In the genomic region with DNA sequence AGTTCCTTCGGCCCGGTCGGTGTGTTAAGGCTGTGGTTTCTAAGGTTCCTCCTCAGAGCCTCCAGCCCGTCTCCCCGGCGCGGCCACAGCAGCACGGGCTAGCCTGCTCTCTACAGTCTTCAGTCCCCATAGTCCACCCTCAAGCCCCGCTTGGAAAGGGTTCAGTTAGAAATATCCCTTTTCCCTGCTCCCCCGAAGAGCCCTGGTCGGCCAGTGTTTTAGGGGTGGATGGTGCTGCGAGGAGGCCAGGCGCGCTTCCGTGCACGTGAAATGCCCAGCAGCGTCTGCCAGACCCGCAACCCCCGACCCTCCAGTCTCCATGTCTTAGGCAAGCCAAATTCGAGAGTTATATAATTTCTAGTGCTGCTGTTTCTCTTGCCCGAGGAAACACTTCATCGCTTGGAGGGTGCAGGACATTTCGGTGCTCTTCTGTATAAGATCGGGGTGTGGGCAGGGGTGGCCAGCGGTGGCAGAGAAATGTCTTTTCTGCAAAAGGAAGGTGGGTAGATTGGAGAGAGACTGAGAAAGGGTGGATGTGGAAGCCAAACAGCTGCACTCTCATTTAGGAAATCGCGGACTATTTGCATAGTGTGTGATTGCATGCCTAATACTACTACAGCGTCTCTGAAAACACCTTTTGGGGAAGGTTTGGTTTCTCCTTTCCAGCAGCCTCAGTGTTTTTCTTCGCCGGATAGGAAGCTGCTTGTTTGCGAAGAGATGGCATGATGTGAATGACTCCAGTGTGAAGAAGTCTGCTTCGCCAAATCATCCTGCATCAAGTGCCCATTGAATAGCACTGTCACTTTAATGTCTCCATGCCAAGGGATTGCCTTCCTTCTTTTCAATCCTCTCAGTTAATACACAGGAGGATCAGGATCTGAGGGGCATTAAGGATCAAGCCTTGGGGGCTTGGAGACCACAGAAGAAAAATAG, we compare ENCODE assay signal across 8 mouse cellular contexts. TPM values are rescaled to one million over a fixed set of nuclear protein-coding genes. Genes with fewer than 3 reads are reported as not detected.
DNase-seq lines count a peak whose midpoint lies in the region; ATAC-seq and TF ChIP-seq lines count a peak whose summit lies in the region.

Gene Dlg2 (plus strand): TSS at position 360 of the 933 bp plus-strand sequence.

- H3K36me3 ChIP-seq in lung, embryonic 14.5 days (ENCODE audit: insufficient read depth): no peaks in the 10 kb centered on the region
- no peaks in the 10 kb centered on the region for H3K36me3 ChIP-seq in forebrain, embryonic 16.5 days (ENCODE audit: control insufficient read depth, insufficient read depth)
- H3K36me3 ChIP-seq in macrophage (ENCODE audit: inconsistent target): no peaks in the 10 kb centered on the region; the same call in 1 of the 2 replicates
- no peaks in the 10 kb centered on the region for H3K36me3 ChIP-seq in stomach, embryonic 16.5 days (ENCODE audit: control insufficient read depth, insufficient read depth, low read length)

- DNase-seq in lung, embryonic 14.5 days: peak; percentile 6
- DNase-seq in lung, postnatal 4 days: no peak
- DNase-seq in adrenal gland, postnatal 36 days: no peak
- DNase-seq in layer of hippocampus, postnatal 10 days (ENCODE audit: low spot score in 2 of 2): peak in 1 of 2 experiments; percentile 41
- DNase-seq in thymus, adult 18-20 months: no peak

- no peak for ATAC-seq in lung, embryonic 14.5 days (ENCODE audit: insufficient read depth)
- ATAC-seq in forebrain, embryonic 16.5 days: 0 out of 2 replicates have a peak, but pooled peaks have one; percentile 1
- ATAC-seq in stomach, embryonic 16.5 days (ENCODE audit: insufficient read depth, low FRiP score): no peak; the same call in 1 of the 2 replicates

- H3K27me3 ChIP-seq in lung, embryonic 14.5 days (ENCODE audit: insufficient read depth, low read length): peaks cover 5% of the 10 kb centered on the region; the same call in 1 of the 2 replicates
- H3K27me3 ChIP-seq in forebrain, embryonic 16.5 days (replicated peaks; ENCODE audit: control insufficient read depth, insufficient read depth, low read length): no peaks in the 10 kb centered on the region
- H3K27me3 ChIP-seq in stomach, embryonic 16.5 days (ENCODE audit: control insufficient read depth, insufficient read depth, low read length): peaks cover 3% of the 10 kb centered on the region

- H3K9me3 ChIP-seq in lung, embryonic 14.5 days (ENCODE audit: low read depth, low read length): no peaks in the 10 kb centered on the region
- no peaks in the 10 kb centered on the region for H3K9me3 ChIP-seq in forebrain, embryonic 16.5 days (ENCODE audit: control insufficient read depth, low read length)
- H3K9me3 ChIP-seq in stomach, embryonic 16.5 days (replicated peaks; ENCODE audit: control insufficient read depth, low read length): no peaks in the 10 kb centered on the region

- peak within 1 kb of the TSS; percentile 67 for H3K9ac ChIP-seq in lung, embryonic 14.5 days
- peak within 1 kb of the TSS; percentile 85 for H3K9ac ChIP-seq in forebrain, embryonic 16.5 days (replicated peaks; ENCODE audit: low read depth, low read length)
- peak within 1 kb of the TSS; percentile 81 for H3K9ac ChIP-seq in stomach, embryonic 16.5 days (ENCODE audit: low read length)

- H3K4me1 ChIP-seq in lung, embryonic 14.5 days (ENCODE audit: insufficient read depth): no peaks in the 10 kb centered on the region
- peaks cover 6% of the 10 kb centered on the region for H3K4me1 ChIP-seq in forebrain, embryonic 16.5 days (replicated peaks; ENCODE audit: control insufficient read depth, insufficient read depth, low read length)
- peaks cover 7% of the 10 kb centered on the region; the same call in 1 of the 2 replicates for H3K4me1 ChIP-seq in stomach, embryonic 16.5 days (ENCODE audit: control insufficient read depth, insufficient read depth, low read length)

- peak within 1 kb of the TSS; percentile 93 for H3K4me2 ChIP-seq in lung, embryonic 14.5 days
- peak within 1 kb of the TSS; percentile 83 for H3K4me2 ChIP-seq in forebrain, embryonic 16.5 days (ENCODE audit: low read length)
- peak within 1 kb of the TSS; percentile 82 for H3K4me2 ChIP-seq in stomach, embryonic 16.5 days (ENCODE audit: low read depth, low read length)

- H3K79me2 ChIP-seq in macrophage (ENCODE audit: inconsistent target): peaks cover 36% of the 10 kb centered on the region

- WGBS in lung, embryonic 14.5 days: under 1% methylated on average over 32 of the region's 32 CpGs
- under 1% methylated on average over 32 of the region's 32 CpGs for WGBS in forebrain, embryonic 16.5 days
- 2% methylated on average over 32 of the region's 32 CpGs for WGBS in macrophage (ENCODE audit: missing documents)
- WGBS in stomach, embryonic 16.5 days: under 1% methylated on average over 32 of the region's 32 CpGs

- peak within 1 kb of the TSS; percentile 54 for H3K4me3 ChIP-seq in lung, embryonic 14.5 days (ENCODE audit: low read depth, low read length)
- H3K4me3 ChIP-seq in forebrain, embryonic 16.5 days (replicated peaks; ENCODE audit: low read length): peak within 1 kb of the TSS; percentile 55
- peak within 1 kb of the TSS; percentile 89 for H3K4me3 ChIP-seq in macrophage (ENCODE audit: inconsistent target)
- peak within 1 kb of the TSS; percentile 67 for H3K4me3 ChIP-seq in stomach, embryonic 16.5 days (replicated peaks; ENCODE audit: low read length)

- H3K27ac ChIP-seq in lung, embryonic 14.5 days (ENCODE audit: low read depth): peak within 1 kb of the TSS; percentile 67
- H3K27ac ChIP-seq in forebrain, embryonic 16.5 days (ENCODE audit: low read length): peak within 1 kb of the TSS; percentile 70
- peak within 1 kb of the TSS; percentile 89 for H3K27ac ChIP-seq in macrophage
- peak within 1 kb of the TSS; percentile 67 for H3K27ac ChIP-seq in stomach, embryonic 16.5 days (ENCODE audit: low read length)

- no peak for TF ChIP-seq CTCF in lung, embryonic 14.5 days (IDR thresholded peaks at IDR 0.05; ENCODE audit: low read depth)

RNA-seq across cellular contexts. Expression of gene Dlg2, which starts in this region (rescaled TPM):
- polyA plus RNA-seq in lung, embryonic 14.5 days (2014; fragmentation: Nextera tagmentation; extraction: Ambion mirVana): 0.25 and 0.37 TPM in 2 replicates
- total RNA-seq in adrenal gland, postnatal 36 days (2021): 100 to 1,000 TPM in 1 of 2 experiments, 10 to 100 TPM in 1; 93.3 to 123 TPM
- polyA plus RNA-seq in forebrain, embryonic 16.5 days (2015; fragmentation: Nextera tagmentation; extraction: Ambion mirVana): 26.2 and 38.4 TPM in 2 replicates
- total RNA-seq in layer of hippocampus, postnatal 10 days (2021): 100 to 1,000 TPM; 264 to 268 TPM
- total RNA-seq in macrophage (2018; cell fraction: chromatin; rRNA removed): 1 to 10 TPM in 8 of 26 experiments, under 1 TPM in 11, not detected in 7; 0.21 to 2.3 (median 0.86) TPM
- under 1 TPM in 20 of 26 experiments, not detected in 6; 0.03 to 0.35 (median 0.10) TPM for total RNA-seq in macrophage (2018; cell fraction: cytosol; rRNA removed)
- 1 to 10 TPM in 4 of 26 experiments, under 1 TPM in 14, not detected in 8; 0.20 to 1.5 (median 0.52) TPM for total RNA-seq in macrophage (2018; cell fraction: nucleus; rRNA removed)
- 0.13 to 0.41 TPM (median 0.18 TPM) in 3 replicates for polyA plus RNA-seq in macrophage (2018)
- polyA plus RNA-seq in stomach, embryonic 16.5 days (2015; fragmentation: Nextera tagmentation; extraction: Ambion mirVana): 4.3 and 4.7 TPM in 2 replicates

Comparison
In these comparisons a context has a peak if more than half of its experiments do, and no peak if none do; other contexts are left out.
1. Peak in DNase-seq, H3K4me3 ChIP-seq, H3K27ac ChIP-seq, H3K9ac ChIP-seq and H3K4me2 ChIP-seq in lung, embryonic 14.5 days; RNA of the gene not detected or under 1 TPM.